Mouse (Mus musculus) right cerebral cortex, adult 2 months (tissue): ENCODE results near the gene Dnajb7.
A peak's percentile ranks its signal among the peaks of the same experiment; 100 is the strongest.

Experiments
- DNase-seq, 2 experiments: peaks; one replicate each; pipeline ENCODE4 v3.0.0; 2021 to 2022; ENCODE audit warnings: low spot score in 2 of 2

Dnajb7 gene

GRCm38 (mm10) chr15:81365246-81365645 is 42.9 kb downstream of the Dnajb7 start:
- no peak for DNase-seq

GRCm38 (mm10) chr15:81364271-81364670 is 43.8 kb downstream of the Dnajb7 start:
- no peak for DNase-seq

GRCm38 (mm10) chr15:81362501-81362900 is 45.6 kb downstream of the Dnajb7 start:
- no peak for DNase-seq

- DNase-seq = no peak
Measured at GRCm38 (mm10) chr15:81361417-81362015, 46.6 kb downstream of the Dnajb7 start.

GRCm38 (mm10) chr15:81361022-81361404 is 47.1 kb downstream of the Dnajb7 start:
- DNase-seq = no peak

DNA sequence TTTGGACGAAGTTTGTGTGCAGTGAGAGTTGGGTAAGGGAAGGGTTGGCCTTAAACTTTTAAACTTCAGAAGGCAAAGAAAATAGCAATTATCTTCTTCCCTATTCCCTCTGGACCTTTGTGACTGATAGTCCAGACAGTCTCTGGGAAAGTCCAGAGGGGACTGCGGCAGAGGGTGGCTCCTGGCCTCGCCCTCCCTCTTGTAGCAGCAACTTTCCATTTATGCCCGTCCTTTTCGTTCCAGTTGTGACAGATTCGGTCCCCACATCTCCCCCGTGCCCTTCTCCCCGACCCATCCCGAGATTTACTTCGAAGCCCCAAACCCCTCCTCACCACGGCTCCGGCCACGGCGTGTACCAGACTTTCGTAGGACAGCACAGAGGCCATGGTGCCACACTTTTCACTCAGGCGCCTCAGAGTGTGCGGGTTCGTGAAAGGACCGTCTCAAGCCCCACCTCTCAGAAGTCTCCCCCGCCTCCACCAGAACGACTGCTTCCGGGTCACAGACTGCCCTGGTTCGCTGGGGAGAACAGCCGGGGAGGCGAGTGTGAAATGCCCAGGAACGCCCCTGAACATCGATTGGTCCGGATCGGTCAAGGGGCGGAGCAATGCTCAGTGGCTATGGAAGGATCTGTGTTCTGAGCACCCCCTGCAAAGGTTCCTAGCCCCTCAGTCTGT is 47.6 kb downstream of the Dnajb7 start, which contains the start of gene Slc25a17:
TSS of gene Slc25a17 (minus strand) at position 468 of the 677 bp plus-strand sequence.
- DNase-seq = peak; percentile 91 to 95

GRCm38 (mm10) chr15:81359421-81359820 is 48.7 kb downstream of the Dnajb7 start:
- DNase-seq = no peak

DNA sequence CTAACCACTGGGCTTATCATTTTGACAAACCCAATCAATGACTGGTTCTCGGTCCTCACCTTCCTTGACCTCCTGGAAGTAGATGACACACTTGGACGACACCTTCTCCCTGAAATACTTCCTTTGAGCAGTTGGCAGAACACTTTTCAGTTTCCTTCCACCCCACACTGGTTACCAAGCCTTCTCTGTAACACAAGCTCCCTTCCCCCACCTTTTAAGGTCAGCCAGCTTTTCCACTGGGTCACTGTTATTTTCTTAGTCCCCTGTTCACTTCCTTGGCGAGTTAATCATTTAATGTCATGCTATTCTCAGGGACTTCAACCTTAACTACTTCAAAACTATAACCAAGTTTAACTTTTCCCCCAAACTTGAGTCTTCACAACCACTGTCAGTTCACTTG is 49.2 kb downstream of the Dnajb7 start:
- no peak for DNase-seq

- DNase-seq = no peak
Measured at GRCm38 (mm10) chr15:81356946-81357345, 51.2 kb downstream of the Dnajb7 start.
